Mouse (Mus musculus): ENCODE results near the gene Slc9a4. TPM values are rescaled to one million over a fixed set of nuclear protein-coding genes. Genes with fewer than 3 reads are reported as not detected.
"Not testable (repeated sequence)": the region's sequence is repeated elsewhere in the genome, so short reads cannot be mapped to it uniquely, and the experiment has no call there.

The Slc9a4 gene
- polyA plus RNA-seq (2012; rRNA removed), result 7.7 and 8.3 TPM in 2 replicates

DNA sequence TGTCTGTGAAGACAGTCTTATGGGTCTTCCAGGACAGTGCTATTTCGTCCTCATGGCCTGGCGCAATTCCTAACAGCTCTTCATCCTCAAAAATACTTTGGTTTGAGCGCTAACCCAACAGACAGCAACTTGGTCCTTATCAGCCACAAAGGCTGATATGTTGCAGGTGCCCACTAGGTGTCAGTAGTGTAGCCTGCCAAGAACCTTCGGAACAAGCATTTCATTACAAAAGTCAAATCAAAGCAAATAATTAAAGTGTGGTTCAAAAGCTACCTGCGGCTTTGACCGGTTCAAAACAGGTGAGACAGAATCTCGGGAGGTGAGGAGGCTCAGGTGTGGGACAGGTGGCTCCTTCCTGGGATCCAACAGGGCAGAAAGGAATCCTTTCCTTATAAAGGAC lies at the start of gene Slc9a4:
TSS of gene Slc9a4 (plus strand) at position 298 of the 400 bp plus-strand sequence.
- DNase-seq (ENCODE audit: low spot score), result no peak

DNA sequence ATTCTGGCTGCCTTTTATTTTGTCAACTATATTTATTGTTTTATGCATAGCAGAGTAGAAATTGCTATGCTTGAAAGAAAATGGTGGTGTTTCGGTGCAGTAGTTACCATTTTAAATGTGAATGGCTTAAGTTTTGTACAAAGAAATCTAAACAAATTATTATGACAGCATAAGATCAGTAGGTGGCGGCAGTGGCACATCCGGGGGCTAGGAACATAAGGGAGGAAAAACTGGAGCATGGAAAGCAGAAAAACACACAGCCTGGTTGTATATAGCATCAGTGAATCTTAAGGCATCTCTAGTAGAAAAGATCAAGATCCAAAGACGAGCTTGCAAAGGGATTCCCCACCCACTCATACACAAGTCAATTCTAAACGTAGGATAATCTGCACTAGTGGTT lies 42.3 kb upstream of the Slc9a4 start:
- no peak for DNase-seq (ENCODE audit: low spot score)

DNA sequence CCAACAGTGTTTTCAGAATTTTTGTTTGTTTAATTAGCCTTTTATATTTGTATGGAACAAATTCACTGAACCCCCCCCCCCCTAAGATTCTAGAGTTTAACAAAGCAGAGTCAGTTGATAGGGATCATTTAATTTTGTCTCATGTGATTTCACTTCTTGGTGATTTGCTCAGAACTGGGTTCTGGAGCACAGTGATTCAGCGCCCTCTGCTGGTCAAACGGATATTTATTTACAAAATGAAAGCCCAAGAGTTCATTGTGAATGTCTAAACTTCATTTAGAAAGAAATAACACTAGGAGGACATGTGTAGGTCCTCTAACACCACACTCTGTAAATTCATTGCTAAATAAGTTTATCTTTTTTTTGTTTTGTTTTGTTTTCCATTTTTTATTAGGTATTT lies 35.2 kb upstream of the Slc9a4 start:
- DNase-seq (ENCODE audit: low spot score), result no peak

DNA sequence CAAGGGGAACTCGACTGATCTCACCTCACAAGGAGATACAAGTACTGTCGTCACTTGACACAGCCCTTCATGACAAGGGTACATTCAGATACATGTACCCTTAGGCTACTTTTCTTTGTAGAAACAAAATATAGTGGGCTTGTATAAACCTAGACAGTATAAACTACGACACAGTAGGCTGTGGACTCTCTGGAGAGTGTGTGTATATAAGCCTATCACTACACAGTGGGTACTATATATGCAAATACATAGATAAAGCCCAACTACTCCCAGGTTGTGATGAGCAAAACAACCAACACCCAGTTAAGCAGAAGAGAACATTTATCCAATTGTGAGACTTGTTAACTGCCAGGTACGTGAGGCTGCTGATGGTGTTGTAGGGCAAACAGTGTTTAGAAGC lies 33.2 kb upstream of the Slc9a4 start:
- no peak for DNase-seq (ENCODE audit: low spot score)

DNA sequence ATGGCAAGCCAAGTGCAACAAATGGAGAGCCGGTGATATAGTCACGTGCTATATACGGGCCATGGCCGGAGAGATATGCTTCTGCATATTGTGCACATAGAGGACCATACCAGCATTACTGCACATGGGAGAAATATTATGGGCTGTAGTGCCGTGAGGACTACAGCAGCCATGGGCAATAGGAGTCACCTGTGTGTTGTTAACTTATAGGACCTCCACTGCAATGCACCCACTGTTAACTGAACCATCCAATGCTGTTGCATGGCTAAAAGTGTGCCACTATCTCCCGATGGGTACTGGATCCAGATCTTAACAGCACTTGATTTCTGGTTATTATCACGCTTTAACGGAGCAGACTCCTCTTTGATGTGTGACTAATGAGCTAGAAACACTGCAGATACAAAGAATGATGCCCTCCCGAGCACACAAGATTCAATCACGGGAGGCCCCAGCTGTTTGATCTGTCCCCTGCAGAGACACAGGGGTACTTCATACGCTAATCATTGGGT lies 32.8 kb upstream of the Slc9a4 start:
- no peak for DNase-seq (ENCODE audit: low spot score)

DNA sequence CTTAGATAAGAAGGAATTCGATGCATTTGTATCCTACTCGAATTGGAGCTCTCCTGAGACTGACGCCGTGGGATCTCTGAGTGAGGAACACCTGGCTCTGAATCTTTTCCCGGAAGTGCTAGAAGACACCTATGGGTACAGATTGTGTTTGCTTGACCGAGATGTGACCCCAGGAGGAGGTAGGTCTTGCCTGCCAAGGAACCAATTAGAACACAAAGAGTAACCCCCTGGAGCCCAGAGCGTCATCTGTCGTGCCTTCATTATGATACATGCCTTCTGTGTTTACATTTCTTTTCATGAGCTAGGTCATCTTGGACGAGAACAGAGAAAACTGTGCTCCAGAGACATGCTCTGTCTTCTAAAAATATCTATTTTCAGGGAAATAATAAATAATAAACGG lies 32.1 kb upstream of the Slc9a4 start:
- DNase-seq (ENCODE audit: low spot score), result no peak

DNA sequence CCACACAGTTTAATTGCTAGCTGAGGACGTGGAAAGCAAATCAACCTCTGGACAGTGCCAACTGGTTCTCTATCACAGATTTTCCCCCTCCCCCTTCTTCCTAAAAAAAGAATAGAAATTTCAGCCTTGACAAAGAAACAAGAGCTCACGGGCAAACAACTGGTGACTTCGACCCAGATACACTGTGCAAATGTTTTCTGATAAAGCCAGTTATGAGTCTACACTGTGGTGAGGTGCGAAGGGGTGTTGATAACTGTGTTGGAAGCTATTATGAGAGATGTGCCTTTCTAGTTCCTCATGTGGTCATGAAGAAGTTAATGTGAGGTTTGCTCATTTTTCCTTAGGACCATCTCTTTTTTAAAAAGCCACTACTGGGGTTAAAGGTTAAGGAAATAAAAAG lies 10.5 kb upstream of the Slc9a4 start:
- DNase-seq (ENCODE audit: low spot score), result no peak

DNA sequence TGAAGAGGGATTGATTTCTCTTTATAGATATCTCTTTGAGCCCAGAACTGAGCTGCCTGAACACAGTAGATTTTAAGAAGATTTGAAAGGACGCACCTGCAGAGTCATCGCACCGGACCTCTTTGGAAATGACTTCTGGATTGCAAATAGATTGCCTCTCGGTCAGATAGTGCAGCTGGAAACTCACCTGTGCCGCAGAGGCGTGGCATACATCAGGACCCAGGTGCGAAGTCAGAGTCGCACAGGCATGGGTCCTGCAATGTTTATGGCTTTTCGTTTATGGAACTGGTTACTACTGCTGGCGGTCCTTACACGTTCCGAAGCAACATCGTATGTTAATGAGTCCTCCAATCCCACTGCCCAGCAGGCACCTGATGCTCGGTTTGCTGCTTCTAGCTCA lies 388 bp downstream of the Slc9a4 start:
- DNase-seq (ENCODE audit: low spot score), result no peak

DNA sequence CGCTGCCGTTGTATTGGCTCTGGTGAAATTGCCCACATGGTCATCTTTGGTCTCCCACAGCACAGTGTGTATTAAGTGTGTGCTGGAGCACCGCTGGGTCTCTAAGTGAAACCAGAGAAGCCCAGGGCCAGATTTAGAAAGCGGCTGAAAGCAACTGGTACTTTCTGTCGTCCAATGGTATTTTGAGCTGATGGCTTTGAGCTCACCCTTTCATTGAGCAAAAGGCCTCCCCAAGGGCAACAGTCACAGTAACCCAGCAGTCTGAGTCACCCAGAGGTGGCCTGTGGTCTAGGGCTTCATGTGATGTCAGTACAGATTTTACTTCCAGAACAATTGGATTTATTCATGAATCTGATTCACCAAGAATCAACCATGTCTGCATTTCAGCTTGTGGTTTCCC lies 6.9 kb downstream of the Slc9a4 start:
- no peak for DNase-seq (ENCODE audit: low spot score)

DNA sequence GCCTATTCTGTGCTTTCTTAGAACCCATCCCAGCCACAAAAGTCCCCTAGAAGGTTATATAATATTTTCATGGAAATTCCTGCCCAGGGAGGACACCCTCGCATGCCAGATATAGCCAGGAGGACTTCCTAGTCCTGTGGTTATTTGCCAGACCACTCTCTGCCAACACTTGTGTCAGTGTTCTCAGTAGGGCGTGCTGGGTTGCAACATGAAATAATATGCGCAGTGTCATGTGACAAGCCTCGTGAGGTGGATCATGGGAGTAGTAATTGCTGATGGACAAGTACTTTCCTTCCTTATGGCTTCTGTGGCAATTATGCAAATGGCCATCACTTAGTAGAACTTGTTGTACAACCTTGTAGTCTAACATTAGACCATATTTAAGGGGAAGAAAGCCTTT lies 11.1 kb downstream of the Slc9a4 start:
- no peak for DNase-seq (ENCODE audit: low spot score)

DNA sequence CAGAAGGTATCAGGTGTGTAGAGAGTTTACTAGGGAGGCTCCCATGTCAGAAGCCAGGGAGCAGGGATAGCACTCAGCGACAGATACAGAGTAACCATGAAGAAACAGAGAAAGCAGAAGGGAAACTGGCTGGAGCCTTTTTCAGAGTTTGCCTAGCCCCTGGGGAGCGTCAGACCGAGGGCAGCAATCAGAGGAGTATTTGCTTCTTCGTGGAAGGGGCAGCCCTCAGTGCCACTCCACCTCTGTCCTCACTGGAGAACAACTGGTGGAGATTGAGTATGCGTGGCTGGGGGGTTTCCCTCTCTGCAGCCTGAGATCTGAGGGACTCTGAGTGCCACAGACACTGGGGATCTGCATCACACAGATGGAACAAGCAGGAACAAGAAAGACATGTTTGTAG lies 17.9 kb downstream of the Slc9a4 start:
- DNase-seq (ENCODE audit: low spot score), result no peak

DNA sequence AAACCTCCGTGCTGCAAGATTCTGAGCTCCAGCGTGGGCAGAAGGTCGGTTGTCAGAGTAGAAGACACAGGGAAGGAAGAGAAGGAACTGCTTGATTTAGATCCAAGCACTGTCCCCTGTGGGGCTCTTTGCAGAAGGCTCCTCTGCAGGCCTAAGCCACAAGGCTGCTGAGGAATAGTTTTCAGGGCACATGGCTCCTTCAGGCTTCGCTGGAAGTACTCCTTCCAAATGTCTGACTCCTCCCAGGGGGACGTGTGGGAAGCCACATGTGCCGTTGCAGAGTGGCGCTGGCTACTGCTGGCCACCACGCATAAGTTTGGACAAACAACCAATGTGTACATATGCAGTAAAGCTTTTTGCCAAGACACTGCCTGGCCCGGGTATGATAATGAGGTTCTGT lies 19.8 kb downstream of the Slc9a4 start:
- DNase-seq (ENCODE audit: low spot score), result not testable (repeated sequence)

DNA sequence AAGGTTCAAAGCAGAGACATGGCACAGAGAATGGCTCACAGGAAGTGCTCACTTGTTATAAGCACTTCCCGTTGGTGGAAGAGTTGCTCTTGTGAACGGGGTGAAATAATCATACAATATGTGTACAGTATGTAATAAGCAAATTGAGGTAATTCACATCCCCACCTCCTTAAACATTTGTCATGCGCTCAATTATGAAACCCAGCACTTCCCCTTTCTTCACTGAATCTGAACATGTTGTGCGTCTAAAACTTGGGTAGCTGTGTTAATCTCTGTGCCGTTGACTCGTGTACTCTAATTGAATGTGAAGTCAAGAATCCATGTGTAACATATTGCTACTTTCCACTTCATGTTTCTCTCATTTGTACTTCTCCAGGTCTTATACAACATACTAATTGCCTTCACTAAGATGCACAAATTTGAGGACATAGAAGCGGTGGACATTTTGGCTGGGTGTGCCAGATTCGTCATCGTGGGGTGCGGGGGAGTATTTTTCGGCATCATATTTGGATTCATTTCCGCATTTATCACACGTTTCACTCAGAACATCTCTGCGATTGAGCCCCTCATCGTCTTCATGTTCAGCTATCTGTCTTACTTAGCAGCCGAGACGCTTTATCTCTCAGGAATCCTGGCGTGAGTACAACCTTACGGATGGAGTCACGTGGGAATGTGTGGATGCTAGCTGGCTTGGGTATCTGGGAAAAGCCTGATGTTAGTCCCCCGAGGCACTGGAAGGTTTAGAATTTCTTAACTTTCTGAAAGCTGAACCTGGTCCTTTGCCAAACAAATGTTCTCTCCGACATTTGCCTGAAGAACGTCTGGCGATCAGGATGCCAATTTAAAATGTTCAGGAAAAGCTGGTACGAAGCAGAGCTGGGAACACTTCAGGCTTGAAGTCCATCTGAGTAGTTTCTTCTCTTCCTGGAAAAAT lies 20.8 kb downstream of the Slc9a4 start:
- DNase-seq (ENCODE audit: low spot score), result no peak

DNA sequence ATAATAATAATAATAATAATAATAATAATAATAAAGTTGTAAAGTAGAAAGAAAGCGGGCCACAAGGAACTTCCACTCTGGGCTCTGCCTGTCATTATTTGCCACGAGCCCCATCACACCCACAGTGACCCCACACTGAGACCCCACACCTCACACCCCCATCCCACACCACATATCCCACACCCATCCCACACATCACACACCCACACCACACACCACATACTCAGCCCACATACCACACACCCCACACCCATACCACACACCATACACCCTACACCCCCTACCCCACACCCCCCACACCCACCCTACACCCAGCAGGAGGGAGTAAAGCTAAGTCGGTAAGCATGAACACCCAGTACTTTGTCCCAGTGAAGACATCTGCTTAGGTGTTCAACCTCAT lies 21.6 kb downstream of the Slc9a4 start:
- no peak for DNase-seq (ENCODE audit: low spot score)

DNA sequence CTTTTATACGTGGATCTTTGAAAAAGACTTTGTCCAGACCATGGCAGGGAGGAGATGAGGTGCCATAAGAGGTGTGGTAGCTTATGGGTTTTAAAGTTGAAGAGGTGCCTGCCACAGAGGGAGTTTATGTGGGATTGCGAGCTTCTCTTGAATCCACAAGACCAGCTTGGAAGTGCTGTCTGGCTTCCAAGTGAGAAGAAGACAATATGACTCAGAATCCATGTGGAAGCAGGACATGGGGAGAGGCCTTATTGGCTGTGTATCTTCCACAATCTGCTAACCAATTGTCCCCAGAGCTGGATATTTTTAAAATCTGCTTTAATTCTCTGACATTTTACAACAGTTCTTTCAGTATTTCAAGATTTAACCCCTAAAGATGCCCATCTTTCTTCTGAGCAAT lies 33.3 kb downstream of the Slc9a4 start:
- DNase-seq (ENCODE audit: low spot score), result no peak

DNA sequence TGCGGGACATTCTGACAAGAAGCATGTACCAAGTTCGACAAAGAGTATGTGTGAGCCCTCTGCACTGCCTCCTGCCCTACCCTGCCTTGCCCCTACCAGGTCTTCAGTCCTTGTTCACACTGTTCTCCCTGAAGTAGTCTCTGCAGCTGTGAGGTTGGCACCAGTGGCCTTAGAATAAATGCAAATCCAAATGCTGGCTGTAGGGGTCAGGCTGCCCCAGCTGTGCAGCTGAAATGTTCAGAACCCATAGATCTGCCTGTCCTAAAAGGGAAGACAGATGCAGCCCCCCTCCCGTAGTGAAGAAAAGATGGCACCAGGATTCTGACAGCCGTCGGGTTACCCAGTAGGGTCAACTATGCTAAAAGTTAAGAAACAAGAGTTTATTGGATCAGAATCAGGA lies 39.2 kb downstream of the Slc9a4 start:
- DNase-seq (ENCODE audit: low spot score), result no peak

DNA sequence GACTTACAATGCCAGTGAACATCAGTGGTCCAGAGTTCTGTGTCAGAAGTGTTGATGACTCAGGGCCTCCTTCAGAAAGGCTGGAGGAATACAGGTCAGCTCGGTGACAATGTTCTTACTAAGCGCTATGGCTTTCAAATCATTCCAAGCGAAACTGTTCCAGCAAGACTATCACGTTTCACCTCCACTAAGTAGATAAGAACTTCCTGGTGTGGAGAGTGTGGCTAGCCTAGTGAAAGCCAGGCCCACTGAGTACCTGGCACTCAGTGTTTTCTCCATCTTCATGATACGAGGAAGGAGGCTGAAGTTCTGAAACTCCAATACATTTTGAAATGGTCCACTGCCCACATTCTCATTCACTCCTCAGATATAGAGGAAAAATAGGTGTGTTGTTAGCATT lies 40.0 kb downstream of the Slc9a4 start:
- DNase-seq (ENCODE audit: low spot score), result no peak

DNA sequence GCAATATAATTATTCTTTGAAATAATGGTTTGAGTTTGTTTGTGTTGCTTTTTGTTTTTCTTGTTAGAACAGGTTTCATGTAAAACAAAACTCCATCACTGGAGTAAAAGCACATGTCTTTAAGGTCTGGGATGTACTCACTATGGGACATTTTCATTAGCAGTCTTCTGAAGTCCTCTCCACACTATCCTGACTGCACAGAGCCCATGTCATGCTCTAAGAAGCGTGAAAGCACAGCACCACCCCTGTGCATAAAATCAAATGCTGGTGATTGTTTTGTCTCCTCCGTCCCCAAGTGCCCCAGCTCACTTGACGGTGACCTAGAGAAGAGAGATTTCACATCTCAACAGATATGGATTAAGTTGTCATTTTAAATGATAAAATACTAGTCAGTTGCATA lies 45.1 kb downstream of the Slc9a4 start:
- DNase-seq (ENCODE audit: low spot score), result no peak

DNA sequence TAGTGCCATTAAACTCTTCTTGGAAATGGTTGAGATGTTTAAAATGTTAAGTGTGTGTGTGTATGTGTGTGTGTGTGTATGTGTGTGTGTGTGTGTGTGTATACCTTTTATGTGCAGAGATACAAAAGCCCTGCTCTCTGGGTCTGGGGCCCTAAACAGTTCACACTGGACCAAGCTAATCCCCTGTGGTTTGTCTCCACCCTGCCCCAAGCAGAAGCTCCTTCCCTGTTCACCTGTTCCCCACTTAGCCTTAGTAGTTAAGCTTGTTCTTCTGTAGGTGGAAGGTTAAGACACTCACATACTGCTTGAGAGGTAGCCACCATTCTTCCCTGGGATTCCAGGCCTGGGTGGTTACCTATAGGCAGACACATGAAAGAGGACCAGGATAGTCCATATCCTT lies 47.1 kb downstream of the Slc9a4 start:
- DNase-seq (ENCODE audit: low spot score), result no peak

DNA sequence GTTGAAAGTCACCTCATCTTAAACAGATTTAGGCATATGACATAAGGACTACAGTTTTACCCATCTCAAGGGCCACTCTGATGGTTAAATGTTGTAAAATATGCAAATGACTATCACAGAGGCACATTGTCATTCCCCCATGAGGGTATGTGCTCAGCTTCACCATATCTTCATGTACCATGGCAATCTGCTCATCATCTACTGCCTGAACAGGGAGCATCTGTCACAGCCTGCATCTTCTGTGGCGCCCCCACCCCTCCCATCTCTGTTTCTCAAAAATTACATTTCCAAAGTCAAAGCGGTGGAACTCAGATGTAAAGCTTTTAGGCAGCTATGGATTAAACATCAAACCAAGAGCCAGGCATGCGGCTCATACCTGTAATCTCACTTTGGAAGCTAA lies 48.6 kb downstream of the Slc9a4 start:
- no peak for DNase-seq (ENCODE audit: low spot score)

DNA sequence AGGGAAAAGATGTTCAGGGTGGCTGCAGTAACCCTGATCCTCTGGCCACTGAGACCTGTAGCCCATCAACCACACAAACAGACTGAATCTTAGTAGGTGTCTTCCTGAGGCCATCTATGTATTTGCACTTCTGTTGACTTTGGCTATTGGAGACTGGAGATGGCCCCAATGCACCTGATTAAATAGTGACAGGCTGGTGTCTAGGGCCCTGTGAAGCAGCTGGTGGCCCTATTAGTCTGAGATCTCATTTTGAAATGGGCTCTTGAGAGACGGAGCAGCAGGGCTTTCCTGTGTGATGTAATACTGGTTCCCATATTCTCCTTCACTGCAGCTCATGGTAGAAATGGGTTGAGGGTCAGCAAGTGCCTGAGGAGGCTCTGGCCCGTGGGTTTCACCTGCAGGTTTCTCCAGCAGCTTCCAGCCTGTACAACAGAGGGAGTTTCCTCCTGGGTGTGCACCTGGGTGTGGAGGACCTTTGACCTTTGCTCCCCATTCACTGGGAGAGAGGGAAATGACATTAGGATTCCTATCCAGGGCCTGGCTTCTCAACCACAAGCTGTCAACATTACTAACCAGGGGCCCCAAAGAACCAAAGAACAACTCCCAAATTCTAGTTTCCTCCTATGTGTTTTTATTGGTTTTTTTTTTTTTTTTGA lies 52.7 kb downstream of the Slc9a4 start:
- no peak for DNase-seq (ENCODE audit: low spot score)

DNA sequence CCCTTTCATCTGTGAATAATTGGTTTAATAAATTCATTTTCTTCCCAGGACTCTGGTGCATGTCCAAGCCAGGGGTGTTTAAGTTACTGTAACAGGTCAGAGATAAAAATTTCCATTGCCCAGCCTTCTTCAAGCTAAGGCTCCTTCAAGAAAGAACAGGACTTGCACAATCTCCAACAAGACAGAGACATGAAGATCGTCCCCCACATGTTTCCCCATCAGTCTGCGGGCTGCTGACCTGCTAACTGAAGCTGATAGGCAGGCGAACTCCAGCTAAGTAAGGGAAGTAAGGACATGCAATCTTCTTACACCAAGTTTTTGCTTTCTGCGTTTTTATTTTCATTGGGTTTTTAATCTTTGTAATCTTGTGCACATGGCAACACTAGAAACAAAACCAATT lies 54.7 kb downstream of the Slc9a4 start:
- no peak for DNase-seq (ENCODE audit: low spot score)

DNA sequence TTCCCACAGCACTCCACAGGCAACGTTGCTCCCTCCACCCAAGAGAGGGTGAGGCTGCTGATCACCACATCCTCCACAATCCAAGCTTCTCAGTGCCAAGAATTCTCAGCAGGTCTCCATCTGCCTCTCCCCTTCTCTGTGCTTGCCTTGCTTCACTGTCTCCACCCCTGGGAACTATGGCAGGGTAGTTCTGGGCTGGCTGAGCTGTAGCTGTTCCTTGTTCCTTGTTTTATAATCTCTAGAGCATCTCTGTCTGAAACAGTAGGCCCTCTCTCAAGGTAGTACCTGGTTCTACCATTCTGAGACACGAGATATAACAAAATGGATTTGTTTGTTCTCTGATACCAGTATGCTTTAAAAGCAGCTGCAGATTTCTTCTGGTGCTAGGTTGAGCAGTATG lies 68.4 kb downstream of the Slc9a4 start:
- no peak for DNase-seq (ENCODE audit: low spot score)

Measured in urinary bladder, adult 2 months (tissue).